Mouse (Mus musculus) ES-Bruce4 (cell line): ENCODE measurements around the gene Sema3c. TPM values are rescaled to one million over a fixed set of nuclear protein-coding genes. Genes with fewer than 3 reads are reported as not detected.

Experiments used
- H3K27ac ChIP-seq: 2 replicates; pipeline ENCODE4 v1.5.1; 2012; ENCODE audit warnings: low read length, inconsistent platforms; ENCODE audit not compliant: insufficient read depth
- H3K27me3 ChIP-seq: 2 replicates; pipeline ENCODE4 v1.6.1; 2012; ENCODE audit warnings: mild to moderate bottlenecking, low read length, inconsistent platforms; ENCODE audit not compliant: control insufficient read depth, poor library complexity, insufficient read depth, severe bottlenecking
- H3K36me3 ChIP-seq: 2 replicates; pipeline ENCODE4 v1.6.1; 2012; ENCODE audit warnings: inconsistent platforms, mild to moderate bottlenecking, low read length, moderate library complexity; ENCODE audit not compliant: control insufficient read depth, poor library complexity, insufficient read depth, severe bottlenecking
- H3K4me1 ChIP-seq: one replicate; pipeline ENCODE4 v1.8.1; 2011; ENCODE audit warnings: low read length; ENCODE audit not compliant: control insufficient read depth, insufficient read depth
- H3K4me3 ChIP-seq: 2 replicates; pipeline ENCODE4 v1.5.1; 2011; ENCODE audit warnings: low read depth, mild to moderate bottlenecking, low read length
- H3K9ac ChIP-seq: 2 replicates; pipeline ENCODE4 v1.6.1; 2012; ENCODE audit warnings: low read depth, mild to moderate bottlenecking, inconsistent platforms; ENCODE audit not compliant: poor library complexity, severe bottlenecking
- H3K9me3 ChIP-seq: replicated peaks from 2 replicates; pipeline ENCODE4 v1.6.1; 2012; ENCODE audit warnings: mild to moderate bottlenecking, low read length, inconsistent platforms; ENCODE audit not compliant: control insufficient read depth, poor library complexity, insufficient read depth, severe bottlenecking
- CTCF ChIP-seq: IDR thresholded peaks from one replicate; pipeline ENCODE4 v1.8.1; 2011; ENCODE audit warnings: low read depth, low read length
- EP300 ChIP-seq: IDR thresholded peaks from 2 replicates; pipeline ENCODE4 v1.6.1; 2011; ENCODE audit warnings: low read depth, low read length; ENCODE audit not compliant: insufficient read depth
- POLR2A ChIP-seq: IDR thresholded peaks from one replicate; pipeline ENCODE4 v1.8.1; 2011; ENCODE audit warnings: low read length; ENCODE audit not compliant: insufficient read depth
- polyA plus RNA-seq: library from polyadenylated mRNA; stranded (reverse); fragments of >200 nt; gene quantifications from 2 replicates; pipeline ENCODE4 v1.2.4, GENCODE M21; 2011; ENCODE audit warnings: low read depth; ENCODE audit not compliant: missing spikeins, insufficient read depth, insufficient read length

Sema3c gene
- polyA plus RNA-seq, 1 experiment, result 11.4 TPM

DNA sequence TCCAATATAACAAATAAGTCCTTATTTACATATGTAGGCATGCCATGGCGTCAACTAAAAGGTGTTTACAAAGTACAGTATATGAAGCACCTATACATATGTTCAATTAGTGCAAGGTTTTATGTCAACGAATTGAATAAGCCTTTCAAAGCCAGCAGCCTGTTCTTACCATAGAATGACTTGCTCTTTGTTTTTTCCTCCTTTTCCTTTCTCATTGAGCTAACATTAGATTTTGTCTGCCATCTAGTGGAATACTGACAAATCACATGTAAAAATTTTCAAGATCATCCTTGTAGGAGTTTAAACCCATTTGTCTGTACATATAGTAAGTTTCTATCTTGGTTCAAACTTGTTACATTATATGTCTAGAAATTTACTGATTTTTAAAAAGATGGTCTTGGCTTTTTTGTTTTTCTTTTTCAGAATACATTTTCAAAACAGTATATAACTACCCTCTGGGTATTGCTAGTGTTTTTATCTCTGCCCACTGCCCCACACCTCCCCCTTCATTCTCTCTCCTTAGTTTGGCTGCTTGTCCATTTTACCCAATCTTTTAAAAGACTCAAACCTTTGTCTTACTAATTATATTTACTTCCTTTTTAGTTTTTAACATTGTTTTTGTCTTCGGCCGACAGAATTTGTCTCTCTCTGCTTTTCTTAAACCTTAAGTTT, 192.1 kb downstream of the Sema3c start:
- TF ChIP-seq EP300 (no peak), POLR2A (no peak), CTCF (no peak)
- Histone ChIP-seq H3K4me3 (no peak overlapping the region), H3K9ac (no peak overlapping the region), H3K27ac (no peak overlapping the region), H3K9me3 (no peaks in the 10 kb centered on the region), H3K27me3 (no peaks in the 10 kb centered on the region), H3K36me3 (no peaks in the 10 kb centered on the region), H3K4me1 (no peaks in the 10 kb centered on the region)

DNA sequence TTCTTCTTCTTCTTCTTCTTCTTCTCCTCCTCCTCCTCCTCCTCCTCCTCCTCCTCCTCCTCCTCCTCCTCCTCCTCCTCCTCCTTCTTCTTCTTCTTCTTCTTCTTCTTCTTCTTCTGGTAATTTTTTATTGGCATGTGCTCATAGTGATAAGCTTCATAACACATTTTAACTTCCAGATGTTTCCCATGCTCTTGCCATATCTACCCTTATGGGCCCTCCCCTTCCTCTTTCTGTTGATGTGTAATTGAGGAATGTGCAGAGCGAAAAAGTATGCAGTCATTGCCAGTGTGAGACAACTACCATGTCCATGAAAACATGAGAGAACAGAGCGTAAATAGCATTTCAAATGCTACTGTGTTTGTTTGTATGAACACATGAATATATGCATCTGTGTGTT, 196.2 kb downstream of the Sema3c start:
- H3K4me3 ChIP-seq, result no peak overlapping the region
- H3K4me1 ChIP-seq, result no peaks in the 10 kb centered on the region
- TF ChIP-seq CTCF (no peak), EP300 (no peak), POLR2A (no peak)
- no peaks in the 10 kb centered on the region for H3K9me3 ChIP-seq
- H3K27me3 ChIP-seq, result no peaks in the 10 kb centered on the region
- no peaks in the 10 kb centered on the region for H3K36me3 ChIP-seq
- no peak overlapping the region for H3K27ac ChIP-seq
- H3K9ac ChIP-seq, result no peak overlapping the region

GRCm38 (mm10) chr5:17776571-17776970, 202.5 kb downstream of the Sema3c start:
- H3K4me3 ChIP-seq, result no peak overlapping the region
- H3K4me1 ChIP-seq, result no peaks in the 10 kb centered on the region
- no peaks in the 10 kb centered on the region for H3K27me3 ChIP-seq
- no peak overlapping the region for H3K27ac ChIP-seq
- no peaks in the 10 kb centered on the region for H3K36me3 ChIP-seq
- TF ChIP-seq POLR2A (no peak), CTCF (no peak), EP300 (no peak)
- peaks cover 5% of the 10 kb centered on the region; the same call in 1 of the 2 replicates for H3K9me3 ChIP-seq
- H3K9ac ChIP-seq, result no peak overlapping the region

Other genes with a start within 250 kb of the Sema3c start
- gene Speer4f2, start 201.1 kb upstream of the Sema3c start, polyA plus RNA-seq, result not detected in 2 replicates
- not detected in 2 replicates for gene Speer4f1, start 98.2 kb upstream of the Sema3c start, polyA plus RNA-seq